Mouse (Mus musculus) layer of hippocampus, adult 18-20 months (tissue): ENCODE measurements around the gene Heg1. TPM values are rescaled to one million over a fixed set of nuclear protein-coding genes. Genes with fewer than 3 reads are reported as not detected.

Experiments
- DNase-seq, 2 experiments: peaks; one replicate each; pipeline ENCODE4 v3.0.0; 2022; ENCODE audit warnings: low spot score in 2 of 2
- total RNA-seq, 2 experiments: library from RNA; stranded (reverse); gene quantifications; 2 replicates each; pipeline ENCODE4 v1.2.3; 2021

Gene Heg1
- total RNA-seq, 2 experiments from 2014 or later: 21.1 to 21.4 TPM

DNA sequence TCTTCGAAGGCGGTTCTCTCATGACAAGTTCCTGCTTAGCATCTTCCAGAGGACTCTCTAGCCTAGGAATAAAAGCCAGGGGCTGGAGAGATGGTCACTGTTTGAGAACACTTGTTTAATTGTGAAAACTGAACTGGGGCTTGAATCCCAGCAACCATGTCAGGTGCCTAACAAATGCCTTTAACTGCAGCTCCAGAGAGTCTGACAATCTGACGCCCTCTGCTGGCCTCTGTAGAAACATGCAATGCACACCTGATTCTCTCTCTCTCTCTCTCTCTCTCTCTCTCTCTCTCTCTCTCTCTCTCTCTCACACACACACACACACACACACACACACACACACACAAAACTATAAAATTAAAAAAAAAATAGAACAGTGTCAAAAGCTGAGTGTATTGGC, 125.8 kb downstream of the Heg1 start:
- DNase-seq: no peak

GRCm38 (mm10) chr16:33818413-33819165, 134.4 kb downstream of the Heg1 start:
- DNase-seq: no peak

GRCm38 (mm10) chr16:33820269-33821178, 136.4 kb downstream of the Heg1 start:
- peak; percentile 82 to 94 for DNase-seq

Other genes starting within 250 kb of the Heg1 start
- gene Slc12a8, start 167.0 kb upstream of the Heg1 start, total RNA-seq: under 1 TPM; 0.64 to 0.76 TPM
- gene Muc13, start 109.7 kb downstream of the Heg1 start, total RNA-seq: not detected
- gene Itgb5, start 145.3 kb downstream of the Heg1 start, total RNA-seq: 10 to 100 TPM; 46.6 to 48.4 TPM